Mouse (Mus musculus) bone marrow macrophage, adult 2 months (primary cell): ENCODE results near the gene Olfr1417.

ENCODE experiments used
- CTCF ChIP-seq: IDR thresholded peaks from 2 replicates; pipeline ENCODE4 v1.5.1; 2012; ENCODE audit warnings: low read depth, mild to moderate bottlenecking, low read length, moderate library complexity
- POLR2A ChIP-seq: IDR thresholded peaks from 2 replicates; pipeline ENCODE4 v1.6.1; 2012; ENCODE audit warnings: mild to moderate bottlenecking, low read depth, low read length, borderline replicate concordance

DNA sequence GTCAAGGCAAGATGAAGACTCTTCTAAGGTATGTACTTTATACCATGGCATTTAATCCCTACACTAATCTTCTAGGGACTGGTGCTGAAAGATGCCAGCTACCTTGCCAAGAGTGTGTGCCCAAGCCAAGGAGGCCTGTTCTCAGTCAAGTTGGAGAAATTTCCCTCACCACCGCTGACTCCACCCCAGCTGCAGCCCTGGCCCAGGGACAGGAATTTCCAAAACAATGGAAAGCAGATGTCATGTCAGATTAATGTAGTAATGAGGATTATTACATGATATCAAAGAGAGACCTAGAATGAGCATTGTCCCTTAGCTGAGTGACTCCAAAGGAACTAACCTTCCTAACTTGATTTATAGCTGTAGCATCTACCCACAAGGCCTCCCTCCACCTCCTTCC lies 28.2 kb downstream of the Olfr1417 start:
- TF ChIP-seq POLR2A (no peak), CTCF (no peak)
